Mouse (Mus musculus): ENCODE measurements around the gene Negr1.

DNA sequence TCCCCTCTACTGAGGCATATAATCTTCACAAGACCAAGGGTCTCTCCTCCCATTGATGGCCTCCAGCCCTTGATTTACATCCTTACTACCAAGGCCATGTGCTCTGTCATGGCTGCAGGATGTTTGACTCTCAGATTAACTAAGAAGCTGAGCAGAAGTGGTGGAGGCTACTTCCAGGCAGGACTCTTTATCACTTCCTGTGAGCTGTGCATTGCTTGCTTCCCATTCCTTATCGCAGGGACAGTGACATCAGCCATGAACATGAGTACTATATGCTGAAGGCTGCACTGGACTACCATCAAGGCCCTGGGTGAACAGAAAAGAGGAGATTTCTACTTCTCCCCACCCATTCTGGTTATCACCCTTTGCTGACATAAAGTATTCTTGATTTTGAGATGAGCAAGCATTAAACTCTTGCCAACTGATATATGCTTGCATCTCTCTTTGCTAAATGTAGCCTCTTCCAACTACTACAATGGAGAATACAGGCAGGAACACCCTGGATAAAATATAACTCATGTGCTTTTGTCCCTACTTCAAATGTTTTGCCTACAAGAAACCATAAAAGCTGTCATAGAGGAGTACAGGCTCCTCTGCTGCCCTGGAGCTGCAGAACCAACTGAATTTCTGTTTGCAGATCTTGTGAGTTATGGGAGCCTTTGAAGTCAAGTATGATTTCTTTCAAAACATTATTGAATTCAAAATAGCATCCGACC is 517.8 kb downstream of the Negr1 start:
- TF ChIP-seq CTCF (IDR thresholded peaks at IDR 0.05; ENCODE audit: extremely low read depth, insufficient read depth, low read length) (no peak), POLR2A (IDR thresholded peaks at IDR 0.05; ENCODE audit: extremely low read depth, insufficient read depth, low read length) (no peak)
